In the genomic region with DNA sequence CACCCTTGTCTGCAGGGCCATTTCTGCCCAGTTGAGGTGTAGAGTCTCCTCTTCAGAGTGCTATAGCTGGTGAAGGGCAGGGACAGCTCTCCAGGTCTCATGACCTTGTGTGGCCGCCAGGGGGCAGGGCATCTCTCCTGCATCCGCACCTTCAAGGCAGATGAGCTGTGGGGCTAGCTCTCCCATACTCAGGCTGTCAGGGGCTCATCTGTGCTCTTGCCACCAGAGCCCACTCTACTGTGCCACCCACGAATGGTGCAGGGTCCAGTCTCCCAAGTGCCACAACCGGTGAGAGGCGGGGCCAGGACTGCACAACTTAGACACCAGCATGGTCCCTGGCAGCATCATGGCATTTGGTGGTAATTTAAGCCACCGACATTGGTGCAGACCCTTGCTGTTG, we compare ENCODE assay signal across 8 mouse cellular contexts.
A peak's percentile ranks its signal among the peaks of the same experiment; 100 is the strongest.
DNase-seq lines count a peak whose midpoint lies in the region; ATAC-seq and TF ChIP-seq lines count a peak whose summit lies in the region.

No protein-coding gene starts in this region.

- H3K9me3 ChIP-seq in hindbrain, embryonic 11.5 days (ENCODE audit: control insufficient read depth, low read length), result no peaks in the 10 kb centered on the region
- H3K9me3 ChIP-seq in hindbrain, embryonic 12.5 days (replicated peaks), result no peaks in the 10 kb centered on the region
- no peaks in the 10 kb centered on the region for H3K9me3 ChIP-seq in ES-E14 (ENCODE audit: control insufficient read depth, insufficient read depth, low read depth, low read length)
- H3K9me3 ChIP-seq in limb, embryonic 10.5 days (replicated peaks), result no peaks in the 10 kb centered on the region

- in situ Hi-C loops in ES-E14 (cut with MboI; ENCODE audit: low sequenced_read_pairs in 2 of 2, unreplicated experiment in 2 of 2), result no loop called here

- peak; percentile 71 for DNase-seq in hindbrain, embryonic 11.5 days (ENCODE audit: low spot score)
- DNase-seq in ES-E14 (ENCODE audit: low read depth, low spot score), result peak; percentile 54
- DNase-seq in gastrocnemius, postnatal 25 days, result peak; percentile 5
- DNase-seq in limb, embryonic 10.5 days (ENCODE audit: low spot score), result peak; percentile 65
- peak; percentile 11 for DNase-seq in retina, adult 2 months (ENCODE audit: low read depth, low spot score)
- no peak for DNase-seq in MN1 (ENCODE audit: low spot score)

- no peak for TF ChIP-seq POLR2A in bone marrow macrophage, adult 2 months (IDR thresholded peaks at IDR 0.05; ENCODE audit: borderline replicate concordance, low read depth, low read length)

- no peak overlapping the region for H3K4me2 ChIP-seq in hindbrain, embryonic 11.5 days (replicated peaks; ENCODE audit: low read depth, low read length)
- no peak overlapping the region for H3K4me2 ChIP-seq in hindbrain, embryonic 12.5 days (replicated peaks)

- peak; percentile 70 for ATAC-seq in hindbrain, embryonic 11.5 days (ENCODE audit: low FRiP score)
- no peak for ATAC-seq in hindbrain, embryonic 12.5 days (ENCODE audit: low FRiP score)

- no peak overlapping the region for H3K27ac ChIP-seq in hindbrain, embryonic 11.5 days (ENCODE audit: low read depth, low read length)
- no peak overlapping the region for H3K27ac ChIP-seq in hindbrain, embryonic 12.5 days
- no peak overlapping the region for H3K27ac ChIP-seq in ES-E14 (ENCODE audit: insufficient read depth, low read depth, low read length, poor library complexity, severe bottlenecking)
- H3K27ac ChIP-seq in bone marrow macrophage, adult 2 months (ENCODE audit: insufficient read depth, low read depth, low read length), result no peak overlapping the region
- no peak overlapping the region for H3K27ac ChIP-seq in limb, embryonic 10.5 days

- H3K36me3 ChIP-seq in hindbrain, embryonic 11.5 days (ENCODE audit: control insufficient read depth, insufficient read depth, low read length), result no peaks in the 10 kb centered on the region
- H3K36me3 ChIP-seq in hindbrain, embryonic 12.5 days, result no peaks in the 10 kb centered on the region
- no peaks in the 10 kb centered on the region for H3K36me3 ChIP-seq in ES-E14 (ENCODE audit: control insufficient read depth, insufficient read depth, low read length, poor library complexity, severe bottlenecking)
- no peaks in the 10 kb centered on the region for H3K36me3 ChIP-seq in limb, embryonic 10.5 days

- no peak overlapping the region for H3K4me3 ChIP-seq in hindbrain, embryonic 11.5 days (ENCODE audit: low read depth, low read length)
- no peak overlapping the region for H3K4me3 ChIP-seq in hindbrain, embryonic 12.5 days
- H3K4me3 ChIP-seq in ES-E14 (ENCODE audit: insufficient read depth in 1 of 2, low read depth in 1 of 2, low read length in 2 of 2, poor library complexity in 1 of 2, severe bottlenecking in 1 of 2), result no peak overlapping the region; a peak in 1 of 4 replicates
- H3K4me3 ChIP-seq in bone marrow macrophage, adult 2 months (ENCODE audit: insufficient read depth, low read length), result no peak overlapping the region
- H3K4me3 ChIP-seq in limb, embryonic 10.5 days, result no peak overlapping the region

- H3K4me1 ChIP-seq in hindbrain, embryonic 11.5 days (replicated peaks; ENCODE audit: control insufficient read depth, insufficient read depth, low read length), result no peaks in the 10 kb centered on the region
- no peaks in the 10 kb centered on the region for H3K4me1 ChIP-seq in hindbrain, embryonic 12.5 days
- H3K4me1 ChIP-seq in ES-E14 (ENCODE audit: control insufficient read depth in 2 of 2, insufficient read depth in 2 of 2, low read length in 2 of 2, poor library complexity in 1 of 2), result peaks cover 0 to 2% of the 10 kb centered on the region in 2 experiments; a peak in 1 of 4 replicates
- H3K4me1 ChIP-seq in bone marrow macrophage, adult 2 months (ENCODE audit: control insufficient read depth, insufficient read depth, low read length), result no peaks in the 10 kb centered on the region
- no peaks in the 10 kb centered on the region for H3K4me1 ChIP-seq in limb, embryonic 10.5 days

- H3K9ac ChIP-seq in hindbrain, embryonic 11.5 days (ENCODE audit: low read depth, low read length), result no peak overlapping the region
- no peak overlapping the region for H3K9ac ChIP-seq in hindbrain, embryonic 12.5 days
- H3K9ac ChIP-seq in ES-E14 (ENCODE audit: insufficient read depth, low read depth, low read length, poor library complexity, severe bottlenecking), result no peak overlapping the region

- TF ChIP-seq CTCF in bone marrow macrophage, adult 2 months (IDR thresholded peaks at IDR 0.05; ENCODE audit: low read depth, low read length), result 0 out of 2 replicates have a peak, but pooled peaks have one; percentile 7

- 39% methylated on average over 6 of the region's 6 CpGs for WGBS in hindbrain, embryonic 11.5 days
- WGBS in hindbrain, embryonic 12.5 days, result 34% methylated on average over 6 of the region's 6 CpGs
- WGBS in limb, embryonic 10.5 days, result 33% methylated on average over 6 of the region's 6 CpGs

- no peaks in the 10 kb centered on the region for H3K27me3 ChIP-seq in hindbrain, embryonic 11.5 days (ENCODE audit: control insufficient read depth, insufficient read depth, low read length)
- no peaks in the 10 kb centered on the region for H3K27me3 ChIP-seq in hindbrain, embryonic 12.5 days
- H3K27me3 ChIP-seq in limb, embryonic 10.5 days (ENCODE audit: low read depth, poor library complexity, severe bottlenecking), result no peaks in the 10 kb centered on the region

TF ChIP-seq in ES-E14, 5 proteins besides CTCF, POLR2A, EP300 and RAD21:
- TF ChIP-seq CHD2 (IDR thresholded peaks at IDR 0.05; ENCODE audit: low read depth, low read length), result no peak
- TF ChIP-seq ZC3H11A (IDR thresholded peaks at IDR 0.05; ENCODE audit: borderline replicate concordance, low read depth, low read length), result peak; percentile 60
